Mouse (Mus musculus) cortical plate, adult 2 months (tissue): Measurements from ENCODE around the gene RPS10-NUDT3. TPM values are rescaled to one million over a fixed set of nuclear protein-coding genes. Genes with fewer than 3 reads are reported as not detected.

Source experiments
- H3K27ac ChIP-seq: fragments of 200-500 bp; 2 replicates; pipeline ENCODE4 v1.5.1; 2012; ENCODE audit warnings: low read length, control low read depth, inconsistent platforms; ENCODE audit not compliant: insufficient read depth
- H3K4me1 ChIP-seq: fragments of 200-500 bp; 2 replicates; pipeline ENCODE4 v1.6.1; 2011; ENCODE audit warnings: low read length; ENCODE audit not compliant: control insufficient read depth, insufficient read depth
- H3K4me3 ChIP-seq: fragments of 200-500 bp; 2 replicates; pipeline ENCODE4 v1.5.1; 2011; ENCODE audit warnings: mild to moderate bottlenecking, low read length, control low read depth; ENCODE audit not compliant: insufficient read depth
- CTCF ChIP-seq: fragments of 200-500 bp; IDR thresholded peaks from 2 replicates; pipeline ENCODE4 v1.5.1; 2011; ENCODE audit warnings: mild to moderate bottlenecking, control low read depth, low read length; ENCODE audit not compliant: insufficient read depth; ENCODE audit errors: extremely low read depth
- POLR2A ChIP-seq: fragments of 200-500 bp; IDR thresholded peaks from 2 replicates; pipeline ENCODE4 v1.6.1; 2011; ENCODE audit warnings: mild to moderate bottlenecking, low read length, control low read depth; ENCODE audit not compliant: insufficient read depth; ENCODE audit errors: extremely low read depth
- polyA plus RNA-seq: library from polyadenylated mRNA; depleted of rRNA; stranded (reverse); fragments of >200 nt; gene quantifications from 2 replicates; pipeline ENCODE4 v1.2.3, GENCODE M21; 2012

The RPS10-NUDT3 gene
- polyA plus RNA-seq, 1 experiment = 0.15 TPM

DNA sequence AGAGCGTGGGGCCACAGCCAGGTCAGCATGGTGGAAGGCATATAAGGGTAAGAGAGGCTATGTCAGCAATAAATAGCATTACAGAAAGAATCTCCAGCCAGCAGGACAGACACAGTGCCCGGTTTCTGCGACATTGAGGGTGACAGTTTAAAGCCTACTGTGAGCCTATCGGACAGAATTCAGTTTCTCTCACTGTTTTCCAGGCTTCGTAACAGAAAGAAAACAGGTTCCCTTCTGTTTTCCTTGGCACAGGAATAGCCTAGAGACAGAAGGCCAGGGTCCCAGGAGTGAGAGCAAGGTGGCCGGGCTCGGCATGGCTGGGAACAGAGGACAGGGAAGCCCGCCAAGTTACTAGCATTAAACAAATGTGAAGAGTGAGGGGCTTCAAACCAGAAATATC is 55.2 kb downstream of the RPS10-NUDT3 start:
- Histone ChIP-seq H3K4me3 (no peak overlapping the region), H3K4me1 (peaks cover 2% of the 10 kb centered on the region; the same call in 1 of the 2 replicates), H3K27ac (no peak overlapping the region)
- TF ChIP-seq POLR2A (no peak), CTCF (no peak)

DNA sequence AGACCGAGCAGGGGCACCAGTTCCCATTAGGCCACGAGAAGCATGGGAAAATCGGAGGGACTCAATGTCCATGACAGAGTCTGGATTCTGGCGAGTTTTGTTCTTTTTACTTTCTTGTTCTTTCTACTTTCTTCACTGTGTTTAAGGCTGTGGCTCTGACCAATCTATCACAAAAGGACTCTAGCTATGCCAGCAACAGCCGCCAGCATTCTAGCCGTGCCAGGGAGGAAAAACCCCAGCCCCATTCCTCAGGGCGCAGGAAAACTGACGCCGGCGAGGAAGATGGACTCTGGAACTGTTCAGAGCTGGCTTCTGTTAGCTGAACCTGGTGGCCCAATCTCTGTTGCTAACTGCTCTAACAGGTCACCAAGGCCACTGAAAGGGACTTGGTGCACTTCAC is 56.5 kb downstream of the RPS10-NUDT3 start:
- no peak for TF ChIP-seq POLR2A
- TF ChIP-seq CTCF = no peak
- peaks cover 2% of the 10 kb centered on the region; the same call in 1 of the 2 replicates for H3K4me1 ChIP-seq
- H3K4me3 ChIP-seq = no peak overlapping the region
- H3K27ac ChIP-seq = no peak overlapping the region

DNA sequence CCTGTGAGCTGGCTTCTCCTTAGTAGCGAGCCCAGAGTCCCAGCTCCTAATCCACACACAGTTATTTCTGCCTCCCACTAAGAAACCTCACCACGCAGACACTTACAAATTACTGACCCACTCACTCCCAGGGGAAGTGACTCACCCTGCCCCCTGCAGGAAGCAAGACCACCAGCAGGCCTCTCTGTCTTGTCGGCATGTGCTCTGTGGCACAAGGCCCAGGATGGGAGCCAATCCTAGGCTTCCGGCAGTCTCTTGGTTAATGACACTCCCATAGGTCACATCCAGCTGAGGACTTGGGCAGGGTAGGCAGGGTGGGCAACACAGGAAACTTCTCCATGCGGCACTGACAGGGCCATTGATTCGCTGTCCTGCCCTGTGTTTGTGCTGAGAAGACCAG is 57.6 kb downstream of the RPS10-NUDT3 start:
- Histone ChIP-seq H3K27ac (no peak overlapping the region), H3K4me1 (peaks cover 2% of the 10 kb centered on the region; the same call in 1 of the 2 replicates), H3K4me3 (no peak overlapping the region)
- TF ChIP-seq CTCF = no peak
- TF ChIP-seq POLR2A = no peak

DNA sequence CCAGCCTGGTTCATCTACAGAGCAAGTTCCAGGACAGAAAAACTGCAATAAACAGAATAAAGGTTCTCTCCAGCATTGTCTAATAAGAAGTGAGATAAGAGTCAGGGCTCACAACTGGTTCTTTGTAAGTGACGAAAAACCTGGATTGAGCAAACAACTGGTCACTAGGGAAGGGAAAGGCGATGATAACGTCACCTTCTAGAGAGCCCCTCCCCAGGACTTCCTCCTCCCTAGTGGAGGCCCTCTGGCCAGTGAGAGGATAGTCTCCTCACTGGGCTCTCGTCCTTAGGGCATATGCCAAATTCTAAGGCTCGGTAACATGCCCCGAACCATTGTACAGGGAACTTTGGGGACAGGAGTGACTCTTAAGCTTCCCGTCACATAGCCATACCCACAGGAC is 59.0 kb downstream of the RPS10-NUDT3 start:
- Histone ChIP-seq H3K4me1 (peaks cover 2% of the 10 kb centered on the region; the same call in 1 of the 2 replicates), H3K4me3 (no peak overlapping the region), H3K27ac (no peak overlapping the region)
- no peak for TF ChIP-seq POLR2A

DNA sequence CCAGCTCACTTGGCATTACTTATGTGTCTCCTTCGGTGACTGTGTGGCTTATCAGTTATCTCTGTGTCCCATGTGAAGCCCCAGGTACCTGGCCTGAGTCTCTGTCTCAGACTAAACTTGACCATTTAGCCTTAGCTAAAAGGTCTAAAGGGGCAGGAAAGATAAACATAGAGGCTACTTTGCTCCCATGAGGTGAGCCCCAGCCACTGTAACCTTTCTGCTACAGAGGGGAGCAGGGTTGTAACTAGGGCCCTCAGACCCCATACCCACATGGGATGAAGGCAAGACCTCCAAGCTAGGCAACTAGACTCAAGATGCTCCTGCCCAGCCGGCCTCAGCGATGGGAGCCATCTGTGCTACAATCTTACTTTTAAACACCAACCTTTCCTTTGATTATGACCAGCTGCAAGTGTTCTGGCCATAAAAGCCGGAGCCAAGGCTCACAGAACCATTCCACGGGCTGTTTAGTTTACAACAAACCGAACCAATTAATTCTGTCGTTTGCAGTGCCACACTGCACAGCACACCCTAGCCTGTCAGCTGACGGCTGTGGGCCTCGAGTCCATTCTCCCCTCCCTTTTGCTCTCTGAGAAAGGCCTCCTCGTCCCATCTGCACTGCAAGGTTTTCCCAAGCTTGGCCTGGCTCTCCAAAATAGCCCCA is 59.8 kb downstream of the RPS10-NUDT3 start:
- TF ChIP-seq POLR2A (no peak), CTCF (no peak)
- H3K4me3 ChIP-seq = no peak overlapping the region
- H3K27ac ChIP-seq = peak overlapping the region; percentile 53; the same call in 1 of the 2 replicates
- peaks cover 2% of the 10 kb centered on the region; the same call in 1 of the 2 replicates for H3K4me1 ChIP-seq

DNA sequence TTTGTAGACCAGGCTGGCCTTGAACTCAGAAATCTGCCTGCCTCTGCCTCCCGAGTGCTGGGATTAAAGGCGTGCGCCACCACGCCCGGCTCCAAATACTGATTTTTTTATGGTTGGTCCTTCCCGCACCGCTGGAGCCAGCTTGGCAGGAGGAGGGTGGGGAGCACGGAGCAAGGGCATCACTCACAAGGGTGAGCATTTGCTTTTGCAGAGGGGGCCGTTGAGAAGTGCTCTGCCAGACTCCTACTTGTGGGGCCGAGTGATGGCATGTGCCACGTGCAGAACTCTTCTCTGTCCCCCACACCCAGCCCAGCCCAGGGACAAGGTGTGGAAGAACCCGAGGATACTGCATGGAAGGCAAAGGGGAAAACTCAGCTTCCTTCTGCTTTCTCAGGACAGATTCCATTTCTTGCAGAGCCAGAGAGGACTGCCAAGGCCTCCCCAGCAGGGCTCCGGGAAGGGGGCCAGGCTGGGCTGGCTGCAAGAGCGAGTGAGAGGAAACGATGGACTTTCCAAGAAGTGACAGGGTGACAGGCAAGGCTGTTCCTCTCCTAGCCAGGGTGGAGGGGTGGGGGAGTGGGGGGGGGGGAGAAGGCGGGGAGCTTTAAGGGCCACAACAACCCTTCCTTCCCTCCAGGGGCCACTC is 60.4 kb downstream of the RPS10-NUDT3 start:
- no peak overlapping the region for H3K4me3 ChIP-seq
- peak overlapping the region; percentile 53; the same call in 1 of the 2 replicates for H3K27ac ChIP-seq
- peaks cover 2% of the 10 kb centered on the region; the same call in 1 of the 2 replicates for H3K4me1 ChIP-seq
- TF ChIP-seq CTCF (no peak), POLR2A (no peak)

DNA sequence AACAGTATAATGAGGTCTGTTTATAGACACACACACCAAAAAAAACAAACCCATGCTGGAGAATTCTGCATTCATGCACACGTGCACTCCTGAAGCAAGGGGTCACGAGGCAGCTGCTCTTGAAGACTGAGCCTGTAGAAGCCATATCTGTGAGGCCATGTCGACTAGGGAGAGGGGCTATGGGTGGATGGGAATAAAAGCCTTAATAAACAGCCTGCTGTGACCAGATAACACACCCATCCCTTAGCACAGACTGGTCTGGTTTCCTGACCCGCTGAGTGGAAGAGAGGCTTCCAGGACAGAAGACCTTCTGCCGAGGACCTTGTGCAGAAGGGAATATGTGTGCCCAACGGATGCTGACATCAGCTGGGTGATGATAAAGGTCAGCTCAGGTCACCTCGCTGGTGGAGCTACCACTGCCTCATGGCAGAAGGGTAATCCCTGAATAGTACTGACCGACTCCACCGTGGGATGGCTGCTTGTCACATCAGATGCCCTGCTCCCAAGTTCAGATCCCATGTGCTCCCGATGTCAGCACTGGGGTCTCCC is 61.2 kb downstream of the RPS10-NUDT3 start:
- Histone ChIP-seq H3K4me3 (no peak overlapping the region), H3K4me1 (peaks cover 2% of the 10 kb centered on the region; the same call in 1 of the 2 replicates), H3K27ac (no peak overlapping the region)
- TF ChIP-seq CTCF (no peak), POLR2A (no peak)

DNA sequence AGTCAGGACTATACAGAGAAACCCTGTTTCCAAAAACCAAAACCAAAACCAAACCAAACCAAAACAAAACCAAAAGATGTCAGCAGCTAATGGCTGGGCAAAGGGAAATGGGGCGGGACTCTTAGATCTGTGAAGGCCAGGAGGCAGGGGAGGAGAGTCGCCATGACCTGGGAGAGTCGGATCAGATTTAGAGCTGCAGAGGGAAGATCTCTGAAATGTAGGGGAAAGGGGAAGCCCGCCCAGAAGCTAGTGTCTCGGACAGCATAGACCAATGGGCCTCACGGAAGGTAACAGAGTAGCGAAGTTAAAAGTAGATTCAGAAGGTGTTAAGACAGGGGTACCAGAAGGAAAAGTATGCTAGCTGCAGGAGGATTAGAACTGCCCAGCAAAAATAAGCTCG is 63.7 kb downstream of the RPS10-NUDT3 start:
- Histone ChIP-seq H3K4me3 (no peak overlapping the region), H3K4me1 (peaks cover under 1% of the 10 kb centered on the region; the same call in 1 of the 2 replicates), H3K27ac (no peak overlapping the region)
- TF ChIP-seq CTCF = no peak
- no peak for TF ChIP-seq POLR2A

DNA sequence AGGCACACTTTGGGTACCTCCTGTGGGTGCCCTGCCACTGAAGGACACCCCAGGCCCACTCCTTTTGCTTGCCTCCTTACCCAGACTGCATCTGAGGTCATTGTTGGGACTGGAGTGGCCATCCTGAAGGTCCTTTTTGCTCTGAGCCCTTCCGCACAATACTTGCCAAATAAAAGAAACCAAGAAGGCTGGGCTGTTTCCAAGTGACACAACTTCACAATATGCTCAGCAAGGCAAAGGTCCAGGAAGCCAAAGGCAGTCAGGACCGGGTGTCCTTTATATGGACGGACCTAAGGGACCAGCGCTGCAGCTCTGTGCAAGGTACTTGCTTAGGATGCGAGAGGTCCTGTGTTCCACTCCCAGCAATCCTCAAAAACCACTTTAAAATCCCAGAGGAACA is 66.8 kb downstream of the RPS10-NUDT3 start:
- Histone ChIP-seq H3K4me1 (peaks cover 2% of the 10 kb centered on the region; the same call in 1 of the 2 replicates), H3K4me3 (no peak overlapping the region), H3K27ac (no peak overlapping the region)
- TF ChIP-seq CTCF (no peak), POLR2A (no peak)

DNA sequence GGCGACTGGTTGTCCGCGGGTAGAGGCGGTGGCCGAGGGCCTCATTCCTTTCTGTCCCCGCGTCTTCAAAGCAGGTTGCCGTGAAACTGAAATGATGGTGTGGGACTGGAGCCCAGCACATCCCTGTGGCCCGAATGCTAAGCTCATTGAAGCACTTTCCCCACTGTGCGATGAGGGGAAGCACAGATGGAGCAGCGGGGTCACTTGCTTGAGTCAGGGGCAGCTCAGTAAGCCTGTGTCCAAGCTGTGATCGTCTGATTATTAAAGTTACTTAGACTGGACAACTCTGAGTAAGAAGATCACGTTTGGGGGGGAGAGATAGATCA is 69.1 kb downstream of the RPS10-NUDT3 start:
- TF ChIP-seq POLR2A = no peak
- TF ChIP-seq CTCF = no peak
- peaks cover 2% of the 10 kb centered on the region; the same call in 1 of the 2 replicates for H3K4me1 ChIP-seq
- peak overlapping the region; percentile 87 for H3K4me3 ChIP-seq
- H3K27ac ChIP-seq = 0 out of 2 replicates have a peak overlapping the region, but pooled peaks have one; percentile 6
